Mouse (Mus musculus) bone marrow, adult 2 months (tissue): ENCODE results near the gene Fpgs.

Experiments
- CTCF ChIP-seq: fragments of 200-500 bp; IDR thresholded peaks from 2 replicates; pipeline ENCODE4 v1.5.1; 2011; ENCODE audit warnings: low read length, control low read depth; ENCODE audit not compliant: control insufficient read depth, insufficient read depth
- POLR2A ChIP-seq: fragments of 200-500 bp; IDR thresholded peaks from 2 replicates; pipeline ENCODE4 v1.6.1; 2011; ENCODE audit warnings: low read depth, mild to moderate bottlenecking, control low read depth, low read length, borderline replicate concordance; ENCODE audit not compliant: control insufficient read depth

GRCm38 (mm10) chr2:32718761-32719160 is 14.8 kb upstream of the Fpgs start:
- TF ChIP-seq CTCF (no peak), POLR2A (no peak)
